Mouse (Mus musculus) myocyte (in vitro differentiated cells): Measurements from ENCODE around the gene Lama5. TPM values are rescaled to one million over a fixed set of nuclear protein-coding genes. Genes with fewer than 3 reads are reported as not detected.

Experiments
- H3K27me3 ChIP-seq: one replicate; pipeline ENCODE4 v1.6.1; 2011; ENCODE audit not compliant: control insufficient read depth, insufficient read depth, insufficient read length
- H3K36me3 ChIP-seq: one replicate; pipeline ENCODE4 v1.6.1; 2011; ENCODE audit not compliant: control insufficient read depth, insufficient read depth
- H3K4me2 ChIP-seq: one replicate; pipeline ENCODE4 v1.6.1; 2011; ENCODE audit warnings: low read depth, control low read depth
- H3K4me3 ChIP-seq: one replicate; pipeline ENCODE4 v1.5.1; 2011; ENCODE audit warnings: mild to moderate bottlenecking, control low read depth, moderate library complexity
- H3K79me2 ChIP-seq: one replicate; pipeline ENCODE4 v1.6.1; 2011; ENCODE audit not compliant: control insufficient read depth, insufficient read depth
- H3ac ChIP-seq: one replicate; pipeline ENCODE4 v1.6.1; 2011; ENCODE audit not compliant: control insufficient read depth, insufficient read length
- CEBPB ChIP-seq: IDR thresholded peaks from 2 replicates; pipeline ENCODE4 v1.6.1; 2011; ENCODE audit warnings: mild to moderate bottlenecking, moderate library complexity; ENCODE audit not compliant: poor library complexity, insufficient read depth, severe bottlenecking
- E2F4 ChIP-seq: IDR thresholded peaks from one replicate; pipeline ENCODE4 v1.6.1; 2011; ENCODE audit warnings: mild to moderate bottlenecking, control low read depth, moderate library complexity; ENCODE audit not compliant: insufficient read depth
- MAX ChIP-seq: IDR thresholded peaks from one replicate; pipeline ENCODE4 v1.6.1; 2011; ENCODE audit warnings: low read depth, mild to moderate bottlenecking, control low read depth
- MYOD1 ChIP-seq, 3 experiments: IDR thresholded peaks; one replicate each; pipeline ENCODE4 v1.6.1; 2011; ENCODE audit warnings: control low read depth in 2 of 3, low read depth in 2 of 3, mild to moderate bottlenecking in 2 of 3, moderate library complexity in 1 of 3; ENCODE audit not compliant: insufficient read length in 2 of 3, control insufficient read depth in 1 of 3
- MYOG ChIP-seq, 3 experiments: IDR thresholded peaks; one replicate each; pipeline ENCODE4 v1.6.1; 2011; ENCODE audit warnings: control low read depth in 2 of 3, low read depth in 2 of 3, mild to moderate bottlenecking in 2 of 3; ENCODE audit not compliant: insufficient read length in 2 of 3, control insufficient read depth in 1 of 3, insufficient read depth in 1 of 3
- POLR2A ChIP-seq: IDR thresholded peaks from one replicate; pipeline ENCODE4 v1.6.1; 2011; ENCODE audit warnings: low read depth, mild to moderate bottlenecking, control low read depth, moderate library complexity; ENCODE audit not compliant: insufficient read length
- POLR2AphosphoS2 ChIP-seq: IDR thresholded peaks from one replicate; pipeline ENCODE4 v1.6.1; 2011; ENCODE audit warnings: low read depth, control low read depth; ENCODE audit not compliant: insufficient read length
- REST ChIP-seq: IDR thresholded peaks from one replicate; pipeline ENCODE4 v1.6.1; 2011; ENCODE audit warnings: mild to moderate bottlenecking, control low read depth, moderate library complexity; ENCODE audit not compliant: insufficient read depth, insufficient read length
- SRF ChIP-seq: IDR thresholded peaks from one replicate; pipeline ENCODE4 v1.6.1; 2011; ENCODE audit warnings: low read depth; ENCODE audit not compliant: control insufficient read depth, insufficient read length
- TCF12 ChIP-seq: IDR thresholded peaks from one replicate; pipeline ENCODE4 v1.6.1; 2011; ENCODE audit warnings: mild to moderate bottlenecking, control low read depth; ENCODE audit not compliant: poor library complexity, insufficient read depth, severe bottlenecking
- TCF3 ChIP-seq: IDR thresholded peaks from one replicate; pipeline ENCODE4 v1.6.1; 2011; ENCODE audit warnings: low read depth, control low read depth; ENCODE audit not compliant: insufficient read length
- USF1 ChIP-seq: IDR thresholded peaks from one replicate; pipeline ENCODE4 v1.6.1; 2011; ENCODE audit warnings: low read depth, mild to moderate bottlenecking, control low read depth, moderate library complexity
- polyA plus RNA-seq: library from polyadenylated mRNA; unstranded; fragments of >200 nt; fragmentation: generic; extraction: Trizol; gene quantifications from one replicate; pipeline ENCODE4 v1.2.1, GENCODE M21; 2012; ENCODE audit warnings: missing spikeins

The Lama5 gene
- polyA plus RNA-seq, 1 experiment = 80.8 TPM

GRCm38 (mm10) chr2:180133911-180134310 lies 91.7 kb downstream of the Lama5 start:
- peaks cover 31% of the 10 kb centered on the region for H3K79me2 ChIP-seq
- H3K27me3 ChIP-seq = no peaks in the 10 kb centered on the region
- no peak overlapping the region for H3K4me3 ChIP-seq
- H3ac ChIP-seq = no peak overlapping the region
- H3K36me3 ChIP-seq = peaks cover 5% of the 10 kb centered on the region
- TF ChIP-seq POLR2AphosphoS2 = no peak
- no peak for TF ChIP-seq MYOG (IDR thresholded peaks at IDR 0.05; ENCODE audit: control insufficient read depth in 1 of 3, insufficient read depth in 1 of 3, insufficient read length in 2 of 3, low read depth in 2 of 3)
- TF ChIP-seq SRF = no peak
- no peak for TF ChIP-seq CEBPB
- no peak for TF ChIP-seq POLR2A
- TF ChIP-seq TCF12 = no peak
- TF ChIP-seq USF1 = no peak
- no peak for TF ChIP-seq MYOD1 (IDR thresholded peaks at IDR 0.05; ENCODE audit: control insufficient read depth in 1 of 3, insufficient read length in 2 of 3, low read depth in 2 of 3)
- no peak for TF ChIP-seq MAX
- TF ChIP-seq E2F4 = no peak
- no peak for TF ChIP-seq REST
- no peak overlapping the region for H3K4me2 ChIP-seq

GRCm38 (mm10) chr2:180133231-180133630 lies 92.4 kb downstream of the Lama5 start:
- H3K27me3 ChIP-seq = no peaks in the 10 kb centered on the region
- no peak overlapping the region for H3ac ChIP-seq
- peaks cover under 1% of the 10 kb centered on the region for H3K36me3 ChIP-seq
- H3K4me2 ChIP-seq = no peak overlapping the region
- peaks cover 34% of the 10 kb centered on the region for H3K79me2 ChIP-seq
- H3K4me3 ChIP-seq = no peak overlapping the region
- TF ChIP-seq CEBPB (no peak), TCF3 (no peak), POLR2A (no peak)

- TF ChIP-seq SRF (no peak), CEBPB (no peak), REST (no peak), MYOG (IDR thresholded peaks at IDR 0.05; ENCODE audit: control insufficient read depth in 1 of 3, insufficient read depth in 1 of 3, insufficient read length in 2 of 3, low read depth in 2 of 3) (no peak), TCF3 (no peak), POLR2AphosphoS2 (no peak), MAX (no peak), E2F4 (no peak), MYOD1 (IDR thresholded peaks at IDR 0.05; ENCODE audit: control insufficient read depth in 1 of 3, insufficient read length in 2 of 3, low read depth in 2 of 3) (no peak)
- no peaks in the 10 kb centered on the region for H3K27me3 ChIP-seq
- H3K4me2 ChIP-seq = no peak overlapping the region
- H3K36me3 ChIP-seq = peaks cover 4% of the 10 kb centered on the region
- peaks cover 49% of the 10 kb centered on the region for H3K79me2 ChIP-seq
- no peak overlapping the region for H3ac ChIP-seq
- H3K4me3 ChIP-seq = no peak overlapping the region
These were observed 98.0 kb downstream of the Lama5 start for GRCm38 (mm10) chr2:180127675-180128074.

Other genes with a start within 250 kb of the Lama5 start
- gene Taf4, start 249.2 kb downstream of the Lama5 start, polyA plus RNA-seq = 6.3 TPM
- 48.8 TPM for gene Lsm14b, start 200.9 kb downstream of the Lama5 start, polyA plus RNA-seq
- gene Psma7, start 183.4 kb downstream of the Lama5 start, polyA plus RNA-seq = 395 TPM
- gene Ss18l1, start 183.3 kb downstream of the Lama5 start, polyA plus RNA-seq = 1.6 TPM
- 17.2 TPM for gene Mtg2, start 155.3 kb downstream of the Lama5 start, polyA plus RNA-seq
- gene Hrh3, start 121.4 kb downstream of the Lama5 start, polyA plus RNA-seq = 0.16 TPM
- 34.8 TPM for gene Osbpl2, start 106.6 kb downstream of the Lama5 start, polyA plus RNA-seq
- 188 TPM for gene Adrm1, start 54.4 kb downstream of the Lama5 start, polyA plus RNA-seq
- 3,913 TPM for gene Rps21, start 31.5 kb upstream of the Lama5 start, polyA plus RNA-seq
- 6.8 TPM for gene Cables2, start 47.6 kb upstream of the Lama5 start, polyA plus RNA-seq
- gene Rbbp8nl, start 64.0 kb upstream of the Lama5 start, polyA plus RNA-seq = not detected
- gene Gata5, start 108.8 kb upstream of the Lama5 start, polyA plus RNA-seq = not detected
- gene Slco4a1, start 230.4 kb upstream of the Lama5 start, polyA plus RNA-seq = 0.18 TPM